Mouse (Mus musculus) hindbrain, embryonic 12.5 days (tissue): ENCODE data around the gene Tesk1. TPM values are rescaled to one million over a fixed set of nuclear protein-coding genes. Genes with fewer than 3 reads are reported as not detected.

Experiments
- ATAC-seq: fragments of 200-750 bp; cut with Nextera tagmentation; 2 replicates; pipeline ENCODE4 v1.8.0; 2017; ENCODE audit warnings: moderate TSS enrichment; ENCODE audit not compliant: low FRiP score
- H3K27ac ChIP-seq: fragments of 300-500 bp; sonication (generic); 2 replicates; pipeline ENCODE4 v1.5.1; 2016; ENCODE audit warnings: mild to moderate bottlenecking
- H3K27me3 ChIP-seq: fragments of 300-500 bp; sonication (generic); 2 replicates; pipeline ENCODE4 v1.6.1; 2016; ENCODE audit warnings: mild to moderate bottlenecking
- H3K36me3 ChIP-seq: fragments of 300-500 bp; sonication (generic); 2 replicates; pipeline ENCODE4 v1.6.1; 2016; ENCODE audit warnings: mild to moderate bottlenecking
- H3K4me1 ChIP-seq: fragments of 300-500 bp; sonication (generic); 2 replicates; pipeline ENCODE4 v1.6.1; 2016
- H3K4me2 ChIP-seq: fragments of 300-500 bp; sonication (generic); replicated peaks from 2 replicates; pipeline ENCODE4 v1.6.1; 2016; ENCODE audit warnings: mild to moderate bottlenecking
- H3K4me3 ChIP-seq: fragments of 300-500 bp; sonication (generic); 2 replicates; pipeline ENCODE4 v1.5.1; 2016; ENCODE audit warnings: mild to moderate bottlenecking
- H3K9ac ChIP-seq: fragments of 300-500 bp; sonication (generic); 2 replicates; pipeline ENCODE4 v1.6.1; 2016; ENCODE audit warnings: mild to moderate bottlenecking, moderate library complexity
- H3K9me3 ChIP-seq: fragments of 300-500 bp; sonication (generic); replicated peaks from 2 replicates; pipeline ENCODE4 v1.6.1; 2016; ENCODE audit warnings: mild to moderate bottlenecking
- WGBS: fragments of 180-500 bp; shearing (Covaris S2); methylation state at CpG from one replicate; pipeline ENCODE4 v1.1.7; 2016; 5-methylcytosine and 5-hydroxymethylcytosine counted together
- polyA plus RNA-seq: library from polyadenylated mRNA; unstranded; fragments of >200 nt; fragmentation: Nextera tagmentation; extraction: Ambion mirVana; gene quantifications from 2 replicates; pipeline ENCODE4 v1.2.1, GENCODE M21; 2016

Tesk1 gene
- polyA plus RNA-seq, 1 experiment from 2014 or later: 16.2 TPM

DNA sequence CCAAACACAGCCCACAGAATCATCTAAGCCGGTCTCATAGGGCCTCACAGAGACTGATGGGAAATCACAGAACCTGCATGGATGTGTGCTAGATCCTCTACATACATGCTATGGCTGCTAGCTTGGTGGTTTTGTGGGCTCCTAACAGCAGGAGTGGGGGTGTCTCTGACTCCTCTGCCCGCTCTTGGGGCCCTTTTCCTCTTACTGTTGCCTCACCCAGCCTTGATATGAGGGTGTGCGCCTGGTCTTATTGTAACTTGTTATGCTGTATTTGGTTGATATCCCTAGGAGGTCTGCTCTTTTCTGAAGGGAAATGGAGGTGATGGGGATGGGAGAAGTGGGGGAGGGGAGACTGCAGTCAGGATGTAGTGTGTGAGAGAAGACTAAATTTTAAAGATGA lies 47.9 kb downstream of the Tesk1 start:
- peaks cover 7% of the 10 kb centered on the region for H3K4me1 ChIP-seq
- no peak for ATAC-seq

DNA sequence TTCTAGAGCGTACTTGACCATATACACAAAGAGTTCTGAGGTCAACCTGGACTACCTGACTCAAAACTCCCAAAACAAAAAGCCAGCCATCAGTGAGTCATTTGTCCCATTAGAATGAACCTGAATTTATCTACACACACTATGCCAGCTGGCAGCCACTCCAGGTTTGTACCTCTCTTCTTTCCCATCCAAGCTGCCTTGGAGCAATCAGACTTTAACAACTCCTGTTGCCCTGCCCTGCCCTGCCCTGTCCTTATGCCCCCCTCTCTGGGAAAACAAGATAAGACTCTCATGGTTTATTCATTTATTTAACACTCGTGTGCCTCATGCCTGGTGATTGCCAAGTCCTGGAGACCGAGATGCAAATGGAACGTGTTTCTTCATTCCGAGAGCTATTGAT lies 49.1 kb downstream of the Tesk1 start:
- 0 out of 2 replicates have a peak, but pooled peaks cover 4% of the 10 kb centered on the region for H3K9me3 ChIP-seq
- H3K4me1 ChIP-seq: peaks cover 14% of the 10 kb centered on the region
- H3K4me3 ChIP-seq: no peak overlapping the region
- H3K27me3 ChIP-seq: no peaks in the 10 kb centered on the region
- WGBS: 83% methylated on average over 5 of the region's 5 CpGs
- H3K9ac ChIP-seq: no peak overlapping the region
- no peak overlapping the region for H3K27ac ChIP-seq
- ATAC-seq: no peak
- H3K4me2 ChIP-seq: no peak overlapping the region
- H3K36me3 ChIP-seq: peaks cover 6% of the 10 kb centered on the region; the same call in 1 of the 2 replicates

More for the DNA sequence above, 47.9 kb downstream of the Tesk1 start:
- no peak overlapping the region for H3K4me2 ChIP-seq
- 0 out of 2 replicates have a peak, but pooled peaks cover 4% of the 10 kb centered on the region for H3K9me3 ChIP-seq
- no peaks in the 10 kb centered on the region for H3K27me3 ChIP-seq
- no peaks in the 10 kb centered on the region for H3K36me3 ChIP-seq
- WGBS: 95% methylated on average over 3 of the region's 3 CpGs
- H3K27ac ChIP-seq: no peak overlapping the region
- H3K4me3 ChIP-seq: no peak overlapping the region
- H3K9ac ChIP-seq: no peak overlapping the region

DNA sequence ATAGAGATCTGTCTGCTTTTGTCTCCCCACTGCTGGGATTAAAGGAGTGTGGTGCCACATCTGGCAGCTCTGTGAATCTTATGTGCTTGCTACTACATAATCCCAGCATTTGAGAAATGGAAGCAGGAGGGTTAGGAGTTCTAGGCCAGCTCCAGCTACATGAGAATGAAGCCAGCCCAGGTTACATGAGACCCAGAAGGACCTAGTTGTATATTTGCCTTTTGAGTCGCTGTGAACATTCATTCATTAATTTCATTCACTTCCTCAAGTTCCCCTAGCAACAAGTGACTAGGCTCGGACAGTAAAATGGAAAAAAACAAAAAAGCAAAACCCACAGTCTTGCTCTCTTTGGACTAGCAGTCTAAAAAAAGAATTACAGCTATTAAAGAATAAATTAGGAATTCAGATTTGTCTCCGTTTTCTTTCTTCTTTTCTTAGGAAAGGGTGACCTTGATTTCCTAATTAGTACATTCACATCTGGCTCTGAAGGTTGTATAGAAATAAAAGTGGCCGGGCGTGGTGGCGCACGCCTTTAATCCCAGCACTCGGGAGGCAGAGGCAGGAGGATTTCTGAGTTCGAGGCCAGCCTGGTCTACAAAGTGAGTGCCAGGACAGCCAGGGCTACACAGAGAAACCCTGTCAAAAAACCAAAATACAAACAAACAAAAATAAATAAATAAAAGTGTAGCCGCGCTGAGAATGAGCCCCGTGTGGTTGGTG lies 50.5 kb downstream of the Tesk1 start:
- H3K27ac ChIP-seq: peak overlapping the region; percentile 88
- 46% methylated on average over 12 of the region's 12 CpGs for WGBS
- H3K4me3 ChIP-seq: peak overlapping the region; percentile 76

DNA sequence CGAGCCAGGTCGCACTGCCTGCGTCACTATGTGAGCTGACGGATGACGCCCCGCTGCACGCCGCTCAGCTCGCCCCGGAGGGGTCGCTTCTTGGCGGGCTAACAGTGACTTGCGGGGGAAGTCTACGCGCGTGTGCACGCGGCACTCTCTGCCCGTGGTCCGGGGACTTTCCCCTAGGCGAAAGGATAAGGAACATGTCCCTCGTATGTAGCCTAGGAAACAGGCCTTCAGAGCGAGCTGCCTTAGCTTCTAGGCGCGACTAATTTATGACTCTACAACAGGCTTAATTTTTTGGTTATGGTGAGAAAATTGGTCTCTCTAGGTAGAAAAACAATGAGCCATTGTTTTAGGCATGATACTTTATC lies 51.1 kb downstream of the Tesk1 start, which contains the start of gene Ccdc107:
Gene Ccdc107 (plus strand): TSS at position 80 of the 365 bp plus-strand sequence.
- Histone ChIP-seq H3K9ac (peak within 1 kb of the TSS; percentile 82), H3K36me3 (peaks cover 13% of the 10 kb centered on the region; the same call in 1 of the 2 replicates), H3K4me1 (peaks cover 19% of the 10 kb centered on the region), H3K9me3 (0 out of 2 replicates have a peak, but pooled peaks cover 4% of the 10 kb centered on the region), H3K4me3 (peak within 1 kb of the TSS; percentile 76), H3K4me2 (peak within 1 kb of the TSS; percentile 61), H3K27ac (peak within 1 kb of the TSS; percentile 88), H3K27me3 (no peaks in the 10 kb centered on the region)
- WGBS: under 1% methylated on average over 25 of the region's 25 CpGs
- ATAC-seq: peak; percentile 99

More for the DNA sequence above, 50.5 kb downstream of the Tesk1 start:
- Histone ChIP-seq H3K9ac (no peak overlapping the region), H3K36me3 (peaks cover 13% of the 10 kb centered on the region; the same call in 1 of the 2 replicates), H3K4me2 (peak overlapping the region; percentile 61), H3K9me3 (0 out of 2 replicates have a peak, but pooled peaks cover 4% of the 10 kb centered on the region), H3K4me1 (peaks cover 14% of the 10 kb centered on the region), H3K27me3 (no peaks in the 10 kb centered on the region)
- no peak for ATAC-seq

DNA sequence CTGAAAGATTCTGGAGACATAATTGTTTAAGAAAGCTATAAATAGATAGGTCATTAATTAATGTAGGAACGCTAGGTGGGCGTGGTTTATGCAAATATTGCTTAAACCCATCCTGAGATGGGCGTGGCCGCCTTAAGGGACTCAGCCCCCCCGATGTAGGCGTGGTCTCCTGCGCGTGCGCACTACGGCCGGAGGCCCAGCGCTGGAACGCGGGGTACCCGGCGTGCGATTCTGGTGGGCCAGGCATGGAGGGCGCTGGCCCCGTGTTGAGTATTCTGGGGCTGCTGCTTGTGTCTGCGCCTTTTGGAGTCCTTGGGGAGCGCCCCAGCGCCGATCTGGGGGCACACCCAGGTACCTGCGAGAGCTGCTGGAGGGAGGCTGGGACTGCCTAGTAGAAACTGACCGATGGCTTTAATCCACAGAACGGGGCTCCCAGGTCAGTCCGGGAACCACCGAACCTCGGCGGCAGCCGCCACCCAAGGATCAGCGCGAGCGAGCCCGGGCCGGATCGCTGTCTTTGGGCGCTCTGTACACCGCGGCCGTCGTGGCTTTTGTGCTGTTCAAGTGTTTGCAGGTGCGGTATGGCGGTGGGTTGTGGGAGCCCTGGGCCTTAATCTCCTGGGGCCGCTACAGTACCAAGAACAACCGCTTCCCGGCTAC lies 51.6 kb downstream of the Tesk1 start:
- peak overlapping the region; percentile 61 for H3K4me2 ChIP-seq
- H3K36me3 ChIP-seq: peaks cover 13% of the 10 kb centered on the region; the same call in 1 of the 2 replicates
- peak overlapping the region; percentile 82 for H3K9ac ChIP-seq
- H3K4me3 ChIP-seq: peak overlapping the region; percentile 76
- H3K27me3 ChIP-seq: no peaks in the 10 kb centered on the region
- WGBS: under 1% methylated on average over 47 of the region's 47 CpGs
- peak overlapping the region; percentile 88 for H3K27ac ChIP-seq
- H3K4me1 ChIP-seq: peaks cover 25% of the 10 kb centered on the region
- H3K9me3 ChIP-seq: 0 out of 2 replicates have a peak, but pooled peaks cover 4% of the 10 kb centered on the region
- peak; percentile 94 for ATAC-seq

DNA sequence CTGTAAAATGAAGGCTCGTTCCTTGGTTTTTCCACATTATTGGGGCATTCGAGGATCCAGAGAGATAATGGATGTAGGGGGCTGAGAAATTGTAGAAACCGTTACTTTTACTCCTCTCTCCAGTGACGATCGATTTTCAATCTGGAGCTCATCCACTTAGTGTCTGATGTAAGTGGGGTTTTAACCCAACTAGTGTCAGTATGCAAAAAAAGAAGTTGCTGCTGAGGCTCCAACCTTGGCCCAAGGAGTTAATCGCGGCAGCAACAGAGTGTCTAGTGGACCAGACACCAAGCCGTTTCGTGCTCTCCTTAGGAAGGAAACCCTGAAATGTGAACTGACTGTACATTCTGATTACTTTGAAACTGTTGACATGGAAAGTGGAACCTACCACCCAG lies 52.1 kb downstream of the Tesk1 start:
- H3K4me3 ChIP-seq: peak overlapping the region; percentile 76
- WGBS: 4% methylated on average over 9 of the region's 9 CpGs
- peak overlapping the region; percentile 88 for H3K27ac ChIP-seq

DNA sequence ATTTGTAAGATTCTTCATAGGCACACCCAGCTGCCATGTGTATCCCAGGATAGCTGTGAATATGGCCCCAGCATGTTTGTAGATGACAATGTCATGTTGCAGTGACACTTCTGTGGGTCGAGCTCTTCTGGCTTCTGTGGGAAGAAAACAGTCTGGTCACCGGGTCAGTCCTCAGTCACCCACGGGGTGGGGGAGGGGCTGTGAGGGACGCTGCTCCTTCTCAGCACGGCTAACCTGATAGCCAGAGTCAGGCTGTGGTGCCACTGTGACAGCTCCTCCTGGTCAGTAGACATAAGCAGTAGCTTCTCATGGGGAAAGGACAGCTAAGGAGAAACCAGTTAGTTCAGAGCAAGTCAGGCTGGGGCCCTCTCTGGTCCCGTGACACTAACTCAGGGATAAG lies 54.8 kb downstream of the Tesk1 start:
- Histone ChIP-seq H3K4me1 (peaks cover 33% of the 10 kb centered on the region), H3K9ac (no peak overlapping the region), H3K4me3 (no peak overlapping the region), H3K27me3 (no peaks in the 10 kb centered on the region; the same call in 1 of the 2 replicates), H3K9me3 (no peaks in the 10 kb centered on the region), H3K4me2 (no peak overlapping the region), H3K27ac (no peak overlapping the region), H3K36me3 (peaks cover 13% of the 10 kb centered on the region; the same call in 1 of the 2 replicates)
- ATAC-seq: no peak
- 63% methylated on average over 6 of the region's 6 CpGs for WGBS

More for the DNA sequence above, 52.1 kb downstream of the Tesk1 start:
- no peak for ATAC-seq
- Histone ChIP-seq H3K4me1 (peaks cover 30% of the 10 kb centered on the region), H3K36me3 (peaks cover 13% of the 10 kb centered on the region; the same call in 1 of the 2 replicates), H3K4me2 (peak overlapping the region; percentile 61), H3K9me3 (0 out of 2 replicates have a peak, but pooled peaks cover 4% of the 10 kb centered on the region), H3K9ac (peak overlapping the region; percentile 82), H3K27me3 (no peaks in the 10 kb centered on the region)

DNA sequence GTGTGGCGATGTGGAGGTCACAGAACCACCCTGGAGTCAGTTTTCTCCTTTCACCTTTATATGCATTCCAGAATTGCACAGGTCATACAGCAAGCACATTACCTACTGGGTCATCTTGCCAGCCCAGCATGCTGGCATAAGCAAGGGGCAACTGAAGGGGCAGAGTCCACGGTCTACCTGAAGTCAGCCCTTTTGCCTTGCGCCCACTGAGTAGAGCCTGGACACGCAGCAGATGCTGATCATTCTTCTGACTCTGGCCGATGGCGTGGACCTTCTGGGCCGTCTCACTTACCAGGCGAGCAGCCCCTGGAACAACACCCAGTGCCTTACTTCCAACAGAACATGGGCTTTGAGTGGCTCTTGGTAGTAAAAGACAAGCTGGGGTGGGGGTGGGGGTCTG lies 55.7 kb downstream of the Tesk1 start:
- Histone ChIP-seq H3K36me3 (peaks cover 13% of the 10 kb centered on the region; the same call in 1 of the 2 replicates), H3K4me2 (no peak overlapping the region), H3K4me3 (no peak overlapping the region), H3K27me3 (no peaks in the 10 kb centered on the region; the same call in 1 of the 2 replicates), H3K4me1 (peaks cover 33% of the 10 kb centered on the region), H3K9me3 (no peaks in the 10 kb centered on the region), H3K9ac (no peak overlapping the region), H3K27ac (no peak overlapping the region)
- WGBS: 93% methylated on average over 8 of the region's 8 CpGs
- no peak for ATAC-seq

Other genes with a start within 250 kb of the Tesk1 start
- 0.18 and 0.34 TPM in 2 replicates for gene Atp8b5, start 174.8 kb upstream of the Tesk1 start, polyA plus RNA-seq
- 55.0 and 68.9 TPM in 2 replicates for gene Rusc2, start 60.0 kb upstream of the Tesk1 start, polyA plus RNA-seq
- gene Fam166b, start 12.8 kb upstream of the Tesk1 start, polyA plus RNA-seq: 1.3 TPM in 1 of 2 replicates, not detected in the other
- 2.0 and 3.8 TPM in 2 replicates for gene Cd72, start 12.7 kb downstream of the Tesk1 start, polyA plus RNA-seq
- gene Sit1, start 41.8 kb downstream of the Tesk1 start, polyA plus RNA-seq: not detected in 2 replicates
- 50.8 and 51.4 TPM in 2 replicates for gene Ccdc107, start 51.0 kb downstream of the Tesk1 start, polyA plus RNA-seq
- 22.6 and 26.8 TPM in 2 replicates for gene Arhgef39, start 57.8 kb downstream of the Tesk1 start, polyA plus RNA-seq
- 1.3 and 1.5 TPM in 2 replicates for gene Car9, start 65.0 kb downstream of the Tesk1 start, polyA plus RNA-seq
- gene Tpm2, start 81.8 kb downstream of the Tesk1 start, polyA plus RNA-seq: 59.3 and 105 TPM in 2 replicates
- gene Creb3, start 120.4 kb downstream of the Tesk1 start, polyA plus RNA-seq: 60.2 and 65.7 TPM in 2 replicates
- 70.5 and 71.7 TPM in 2 replicates for gene Tln1, start 120.8 kb downstream of the Tesk1 start, polyA plus RNA-seq
- gene Rgp1, start 136.8 kb downstream of the Tesk1 start, polyA plus RNA-seq: 40.6 and 43.3 TPM in 2 replicates
- 46.5 and 48.7 TPM in 2 replicates for gene Gba2, start 136.9 kb downstream of the Tesk1 start, polyA plus RNA-seq
- 2.4 and 4.0 TPM in 2 replicates for gene Msmp, start 142.6 kb downstream of the Tesk1 start, polyA plus RNA-seq
- gene Npr2, start 190.0 kb downstream of the Tesk1 start, polyA plus RNA-seq: 30.7 and 31.8 TPM in 2 replicates
- 7.1 and 7.2 TPM in 2 replicates for gene Spag8, start 211.7 kb downstream of the Tesk1 start, polyA plus RNA-seq
- gene Hint2, start 214.5 kb downstream of the Tesk1 start, polyA plus RNA-seq: 72.7 and 78.3 TPM in 2 replicates
- 13.7 and 14.4 TPM in 2 replicates for gene Tmem8b, start 227.0 kb downstream of the Tesk1 start, polyA plus RNA-seq
- gene Fam221b, start 227.2 kb downstream of the Tesk1 start, polyA plus RNA-seq: 3.1 and 3.8 TPM in 2 replicates